Mouse (Mus musculus) testis, postnatal 14 days (tissue): ENCODE measurements at regions not wholly inside any gene's neighbourhood (a gene's known extent, or its start where the extent isn't known, plus 50 kb on each side); places are given as distances from the start of the nearest gene placed in this dataset.

ENCODE experiments used
- DNase-seq: peaks from one replicate; pipeline ENCODE4 v3.0.0; 2021; ENCODE audit warnings: low spot score

DNA sequence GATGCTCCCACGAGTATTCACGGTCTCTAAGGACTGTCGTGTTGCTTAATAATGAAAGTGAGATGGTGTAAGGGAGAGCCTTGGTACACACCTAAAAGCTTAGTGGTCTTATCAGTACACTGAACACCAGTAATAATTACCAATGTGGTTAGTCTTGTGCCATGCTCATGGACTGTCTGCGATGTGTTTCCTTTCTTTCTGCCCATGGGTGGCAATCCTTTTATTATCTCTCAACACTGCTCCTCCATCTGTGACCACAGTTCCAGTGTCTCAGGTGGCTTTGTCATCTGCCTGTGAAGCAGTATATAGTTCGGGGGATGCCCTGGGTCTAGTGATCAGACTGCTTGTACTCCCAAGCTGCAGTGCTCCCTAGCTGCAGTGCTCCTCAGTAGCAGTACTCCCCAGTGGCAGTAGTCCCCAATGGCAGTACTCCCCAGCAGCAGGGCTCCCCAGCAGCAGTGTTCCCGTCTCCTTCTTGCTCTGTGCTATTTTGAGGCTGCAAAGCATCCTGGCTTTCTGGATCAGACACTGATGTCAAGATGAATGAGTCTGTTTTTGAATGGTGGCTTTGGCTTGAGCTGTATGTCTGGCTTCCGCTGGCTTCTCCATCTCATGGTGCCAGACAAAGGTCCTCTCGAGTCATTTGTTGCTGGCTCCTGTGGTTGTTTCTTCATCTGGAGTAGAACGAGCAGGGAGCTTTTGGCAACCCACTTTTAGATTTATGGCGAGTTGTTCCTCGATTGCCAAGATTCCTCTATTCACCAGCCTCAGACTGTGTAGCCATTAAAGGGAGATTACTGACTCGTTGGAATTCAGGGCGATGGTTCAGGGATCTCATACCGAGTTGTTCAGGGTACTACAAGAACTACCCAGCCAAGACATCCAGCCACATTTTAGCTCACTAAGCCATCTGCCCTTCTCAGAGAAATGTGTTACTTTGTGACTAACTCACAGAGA is 88.4 kb upstream of the Plxnc1 start:
- DNase-seq, result no peak

DNA sequence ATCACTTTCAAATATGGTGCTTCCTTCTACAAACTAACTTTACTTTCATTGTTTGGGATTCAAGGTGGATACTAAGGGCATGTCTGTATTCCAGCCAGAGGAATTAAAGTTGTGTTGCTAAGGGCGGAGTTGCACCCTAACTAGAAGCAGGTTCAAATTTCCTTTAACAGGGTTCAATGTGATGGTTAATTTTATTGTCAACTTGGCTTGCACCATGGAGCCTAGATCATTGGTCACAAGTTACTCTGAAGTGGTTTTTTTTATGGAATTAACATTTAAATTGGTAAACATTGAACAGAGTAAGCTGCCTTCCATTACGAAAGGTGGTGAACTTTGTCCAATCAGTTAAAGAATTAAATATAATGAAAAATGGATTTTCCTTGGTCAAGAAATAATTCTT is 86.7 kb upstream of the Plxnc1 start:
- DNase-seq, result no peak

DNA sequence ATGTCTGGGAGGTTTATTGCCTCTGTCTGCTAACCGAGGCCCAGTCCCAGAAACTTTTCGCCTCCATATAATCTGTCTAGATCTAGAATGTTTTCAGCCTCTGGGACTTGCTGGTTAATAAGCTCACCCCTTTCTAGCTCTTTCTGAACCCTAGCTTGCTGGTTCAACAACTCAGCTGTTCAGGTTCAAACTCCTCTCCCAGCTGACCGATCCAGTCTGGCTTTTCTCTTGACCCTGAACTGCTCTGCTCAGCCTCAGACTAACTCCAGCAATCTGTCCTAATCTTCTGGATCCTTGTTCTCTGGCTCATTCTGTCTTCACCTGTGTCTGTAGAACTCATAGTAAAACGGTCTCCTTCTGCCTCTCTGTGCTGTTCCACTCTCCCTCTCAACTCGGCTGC is 86.2 kb upstream of the Plxnc1 start:
- DNase-seq, result no peak

DNA sequence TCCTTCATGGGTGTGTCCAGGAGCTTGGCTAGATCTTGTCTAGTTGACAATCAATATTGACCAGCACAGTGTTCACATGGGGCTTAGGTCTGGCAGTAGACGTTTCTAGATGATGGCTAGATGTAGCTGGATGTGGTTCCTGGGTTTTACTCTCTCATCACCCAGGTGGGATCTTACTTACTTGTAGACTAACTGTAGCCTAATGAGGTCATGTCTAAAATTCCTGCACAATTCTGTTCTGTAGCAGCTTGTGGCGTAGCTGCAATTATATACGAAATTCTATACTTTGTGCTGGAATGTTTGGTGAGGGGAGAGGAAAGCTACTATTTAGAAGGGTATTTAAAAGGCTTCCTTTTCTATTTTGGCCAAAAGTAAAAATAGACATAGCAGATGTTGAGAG is 84.9 kb upstream of the Plxnc1 start:
- no peak for DNase-seq

DNA sequence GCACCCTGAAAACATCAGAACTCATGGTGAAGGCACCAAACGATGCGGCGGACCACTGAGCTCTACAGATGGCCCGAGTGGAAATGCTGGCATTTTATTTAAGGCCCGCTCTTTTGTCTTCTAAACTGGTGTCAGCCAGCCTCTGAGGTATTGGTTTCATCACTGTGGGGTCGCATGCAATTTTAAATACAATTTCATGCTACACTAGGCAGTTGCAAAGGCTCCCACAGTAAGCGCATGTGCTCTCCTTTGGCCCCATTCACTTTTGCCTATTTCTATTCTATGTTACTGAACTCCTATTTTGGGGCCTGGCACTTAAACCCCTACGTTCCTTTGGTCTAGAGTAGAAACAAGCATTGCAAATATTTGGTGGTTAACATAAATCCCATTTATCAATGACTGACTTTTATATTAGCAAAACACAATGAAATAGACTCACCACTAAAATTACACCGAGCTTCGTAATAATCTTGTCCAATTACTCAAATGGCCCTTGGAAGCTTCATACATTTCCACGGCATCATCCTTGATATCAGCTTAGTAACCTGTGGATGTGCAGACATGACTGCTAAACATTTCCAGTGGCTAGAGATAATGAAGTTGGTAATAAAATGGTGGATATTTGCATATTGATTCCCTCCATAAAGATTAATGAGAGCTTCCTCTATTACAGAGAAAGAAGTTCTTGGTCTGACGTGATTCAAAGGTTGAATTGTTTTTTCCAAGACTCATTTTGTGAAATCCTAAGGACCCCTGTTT is 81.1 kb upstream of the Plxnc1 start:
- DNase-seq, result no peak

DNA sequence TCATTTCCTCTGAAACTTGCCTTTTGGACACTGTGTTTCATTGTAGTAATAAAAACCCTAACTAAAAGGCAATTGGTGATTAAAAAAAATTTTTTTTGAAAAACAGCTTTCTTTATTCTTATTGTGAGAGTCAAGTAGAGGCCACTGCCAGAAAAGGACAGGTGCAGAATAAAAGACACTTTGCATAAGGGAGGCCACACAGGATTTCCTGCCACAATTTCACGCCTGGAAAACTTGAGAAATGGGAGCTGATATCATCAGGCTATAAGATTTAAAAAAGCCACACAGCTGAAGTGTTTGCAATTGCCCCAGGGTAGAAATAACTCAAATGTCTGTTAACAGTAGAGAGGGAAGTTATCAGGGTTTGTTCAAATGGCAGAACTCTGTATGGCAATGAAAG is 76.6 kb upstream of the Plxnc1 start:
- DNase-seq, result no peak

DNA sequence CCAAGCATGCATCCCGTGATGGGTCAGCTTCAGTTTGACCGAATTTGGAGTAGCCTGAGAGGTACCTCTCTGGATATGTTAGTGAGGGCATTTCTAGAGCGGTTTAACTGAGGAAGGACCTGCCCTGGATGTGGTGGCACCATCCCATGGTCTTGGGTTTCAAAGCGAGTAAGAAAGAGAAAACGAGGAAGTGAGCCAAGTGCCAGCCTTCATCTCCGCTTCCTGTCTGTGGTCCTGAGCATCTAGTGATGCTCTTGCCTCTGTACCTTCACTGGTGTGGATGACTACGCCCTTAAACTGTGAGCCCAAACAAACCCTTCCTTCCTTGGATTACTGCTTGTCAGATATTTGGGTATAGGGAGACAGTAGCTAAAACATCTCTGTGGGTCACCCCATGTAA is 72.3 kb upstream of the Plxnc1 start:
- DNase-seq, result no peak

DNA sequence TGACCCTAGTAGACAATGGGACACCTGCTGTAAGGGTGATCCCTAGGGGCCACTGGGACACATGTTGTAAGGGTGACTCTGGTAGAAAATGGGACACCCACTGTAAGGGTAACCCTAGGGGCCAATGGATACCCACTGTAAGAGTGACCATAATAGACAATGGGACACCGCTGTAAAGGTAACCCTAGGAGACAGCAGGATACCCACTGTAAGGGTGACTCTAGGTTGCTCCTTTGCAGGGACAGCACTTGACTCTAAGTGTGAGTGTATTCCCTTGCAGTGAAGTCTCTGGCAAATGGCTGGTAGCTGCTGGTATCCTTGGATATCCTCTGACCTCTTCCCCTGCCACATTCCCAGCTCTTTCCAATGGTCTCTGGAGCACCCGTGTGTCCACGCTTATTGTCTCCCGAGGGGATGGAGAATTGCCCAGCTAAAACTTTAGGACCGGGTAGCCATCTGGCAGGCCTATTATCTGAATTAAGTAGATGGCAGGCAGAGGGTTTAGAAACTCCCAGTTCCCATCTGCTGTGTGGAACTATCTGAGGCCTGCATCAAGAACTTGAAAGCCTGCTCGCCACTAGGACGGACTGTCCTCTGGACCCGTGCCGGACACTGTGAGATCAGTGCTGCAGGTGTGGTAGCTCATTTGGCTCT is 70.8 kb upstream of the Plxnc1 start:
- DNase-seq, result no peak

DNA sequence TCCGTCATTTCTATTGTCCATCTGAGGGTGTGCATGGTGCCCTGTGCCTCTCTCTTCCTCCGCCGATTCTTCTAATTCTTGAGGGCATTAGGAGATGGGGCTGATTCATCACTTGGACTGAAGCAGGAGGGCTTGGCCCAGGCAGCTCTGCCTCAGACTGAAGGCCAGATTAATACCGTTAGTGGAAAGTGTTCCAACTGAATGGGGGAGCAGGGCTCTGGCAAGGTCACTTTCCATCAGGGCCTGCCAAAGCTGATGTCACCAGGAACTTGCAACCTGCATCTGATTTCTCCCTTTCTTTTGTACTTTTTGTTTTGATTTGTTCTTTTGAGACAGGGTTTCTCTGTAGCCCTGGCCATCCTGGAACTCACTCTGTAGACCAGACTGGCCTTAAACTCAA is 69.3 kb upstream of the Plxnc1 start:
- DNase-seq, result peak; percentile 77

DNA sequence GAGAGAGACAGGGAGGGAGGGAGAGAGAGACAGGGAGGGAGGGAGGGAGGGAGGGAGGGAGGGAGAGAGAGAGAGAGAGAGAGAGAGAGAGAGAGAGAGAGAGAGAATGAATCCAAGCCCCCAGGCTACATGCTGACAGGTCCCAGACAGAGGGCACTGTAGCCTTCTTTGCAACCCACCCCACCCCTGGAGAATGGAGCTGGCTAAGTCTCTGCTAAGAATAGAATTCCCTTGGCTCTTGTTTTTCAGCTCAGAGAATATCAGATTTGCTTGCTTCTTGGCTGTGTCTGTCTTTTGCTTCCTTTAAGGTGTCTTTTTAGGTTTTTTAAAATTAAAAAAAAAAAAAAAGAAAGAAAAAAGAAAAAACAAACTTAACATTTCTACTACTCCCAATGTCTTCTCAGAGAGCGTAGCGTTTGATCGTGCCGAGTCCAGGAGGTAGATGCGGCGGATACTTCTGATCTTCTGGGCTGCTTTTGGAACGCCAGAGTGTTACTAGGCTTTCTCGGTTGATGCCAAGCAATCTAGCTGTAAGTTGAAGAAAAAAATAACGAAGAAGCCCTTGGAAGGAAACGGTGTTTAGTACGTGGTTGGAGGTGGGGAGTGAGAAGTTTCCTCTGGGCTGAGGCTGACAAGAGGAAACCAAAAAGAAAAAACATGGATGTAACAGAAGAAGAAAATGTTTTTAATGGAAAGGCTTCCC is 68.7 kb upstream of the Plxnc1 start:
- DNase-seq, result no peak

DNA sequence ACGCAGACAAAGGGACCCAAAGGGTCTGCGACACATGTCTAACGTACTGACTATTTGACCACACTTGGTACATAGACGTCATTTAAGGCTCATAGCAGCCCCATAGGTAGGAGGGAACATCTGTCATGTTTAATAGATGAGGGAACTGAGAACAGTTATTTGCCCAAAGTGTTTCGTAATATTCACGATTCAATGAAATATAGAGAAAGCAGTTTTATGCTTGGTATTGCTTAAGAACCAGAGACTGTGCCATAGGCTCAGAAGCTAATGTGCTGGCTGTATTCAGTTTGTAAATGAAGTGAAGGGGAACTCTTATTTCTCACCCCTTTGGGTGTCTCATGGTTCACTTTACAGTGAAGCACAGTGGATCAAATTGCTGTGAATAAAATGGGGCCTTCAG is 65.7 kb upstream of the Plxnc1 start:
- no peak for DNase-seq

DNA sequence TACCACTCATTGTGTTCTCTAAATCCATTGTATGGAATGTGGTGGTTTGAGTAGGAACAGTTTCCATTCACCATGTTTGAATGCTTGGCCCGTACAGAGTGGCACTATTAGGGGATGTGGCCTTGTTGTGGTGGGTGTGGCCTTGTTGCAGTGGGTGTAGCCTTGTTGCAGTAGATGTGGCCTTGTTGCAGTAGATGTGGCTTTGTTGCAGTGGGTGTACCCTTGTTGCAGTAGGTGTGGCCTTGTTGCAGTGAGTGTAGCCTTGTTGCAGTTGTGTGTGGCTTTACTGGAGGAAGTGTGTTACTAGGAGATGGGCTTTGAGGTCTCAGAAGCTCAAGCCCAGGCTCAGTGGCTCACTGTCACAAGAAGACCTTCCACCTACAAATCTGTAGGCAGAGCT is 64.4 kb upstream of the Plxnc1 start:
- DNase-seq, result no peak

DNA sequence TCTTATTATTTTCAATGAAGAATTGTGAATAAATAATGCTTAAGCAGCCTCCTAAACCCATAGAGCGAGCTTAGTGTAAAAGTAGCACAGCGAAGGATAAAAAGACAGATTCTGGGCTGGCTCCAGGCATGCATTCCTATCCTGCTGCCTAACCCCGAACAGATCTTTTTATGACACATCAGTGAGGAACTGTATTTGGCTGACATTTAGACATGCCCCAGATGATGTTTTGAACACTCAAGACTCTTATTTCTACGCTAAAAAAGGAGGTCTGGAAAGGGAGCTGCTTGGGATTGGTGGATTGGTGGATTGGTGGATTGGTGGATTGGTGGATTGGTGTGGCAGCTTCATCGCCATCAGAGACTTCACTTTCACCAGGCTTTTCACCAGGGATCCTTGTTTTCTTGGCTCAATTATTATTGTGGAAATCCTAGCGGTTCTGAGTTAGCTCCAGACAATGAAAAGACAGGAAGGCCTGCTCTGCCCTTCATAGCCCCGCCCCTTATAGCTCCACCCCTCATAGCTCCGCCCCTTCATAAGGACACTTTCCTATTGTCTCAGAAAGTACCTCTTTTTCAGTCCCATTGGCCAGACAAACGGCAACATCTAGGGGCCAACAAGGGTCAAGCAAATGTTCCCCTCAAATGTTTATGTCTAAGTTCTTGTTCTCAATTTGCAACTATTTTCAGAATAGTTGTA is 59.6 kb upstream of the Plxnc1 start:
- DNase-seq, result no peak

DNA sequence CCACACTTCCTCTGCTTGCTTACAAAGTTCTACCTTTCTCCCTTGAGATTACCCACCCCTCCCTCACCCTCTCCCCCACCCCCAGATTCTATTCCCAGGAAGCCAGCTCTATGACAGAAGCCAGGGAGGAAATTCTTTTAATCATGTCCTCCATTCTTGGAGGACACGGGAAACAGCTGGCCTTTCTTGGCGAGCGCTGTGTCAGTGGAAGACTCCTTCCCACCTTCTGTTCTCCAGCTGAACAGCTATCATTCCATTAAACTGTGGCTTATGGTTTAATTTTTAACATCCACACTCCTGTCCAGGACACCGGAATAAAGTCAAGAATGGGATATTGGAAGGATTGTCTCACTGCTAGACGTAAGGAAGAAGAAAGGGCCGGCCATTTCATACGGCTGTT is 59.0 kb upstream of the Plxnc1 start:
- no peak for DNase-seq

DNA sequence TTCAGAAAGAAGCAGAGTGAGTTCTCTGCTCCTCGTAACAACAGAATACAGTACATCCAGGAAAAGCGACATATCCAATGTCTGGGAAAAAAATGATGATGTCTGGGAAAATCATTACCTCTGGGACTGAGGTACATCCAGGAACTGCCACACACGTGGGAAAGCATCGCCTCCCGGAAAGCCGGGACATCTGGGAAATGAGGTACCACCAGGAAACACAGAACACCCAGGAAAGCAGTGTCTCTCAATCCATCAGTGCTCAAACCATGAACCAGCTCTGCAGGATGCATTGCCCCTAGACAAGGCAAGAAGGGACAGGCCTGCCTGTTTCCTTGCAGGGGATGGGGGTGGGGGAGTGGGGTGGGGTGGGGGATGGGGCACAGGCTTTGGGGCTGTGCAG is 57.0 kb upstream of the Plxnc1 start:
- DNase-seq, result no peak

DNA sequence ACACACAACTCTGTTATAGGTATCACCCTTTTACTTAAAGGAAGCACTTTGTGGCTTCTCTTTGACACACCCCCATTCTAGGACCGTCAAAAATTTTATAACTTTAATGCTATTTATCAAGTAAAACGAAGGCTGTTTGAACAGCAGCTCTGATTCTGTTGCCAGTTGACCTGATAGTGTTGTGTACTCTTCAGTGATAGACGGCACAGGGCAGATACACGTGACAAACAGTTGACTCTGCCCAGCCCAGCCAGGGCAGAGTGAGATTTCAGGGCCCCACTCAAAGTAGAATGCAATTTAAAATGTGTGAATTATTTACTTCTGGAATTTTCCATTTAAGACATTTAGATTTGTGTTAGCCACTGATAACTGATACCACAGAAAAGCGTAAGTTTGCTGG is 55.1 kb upstream of the Plxnc1 start:
- no peak for DNase-seq
